Mouse (Mus musculus): Measurements from ENCODE around the gene Rnf150. TPM values are rescaled to one million over a fixed set of nuclear protein-coding genes. Genes with fewer than 3 reads are reported as not detected.
"Not testable (repeated sequence)": the region's sequence is repeated elsewhere in the genome, so short reads cannot be mapped to it uniquely, and the experiment has no call there.

Gene Rnf150
- polyA plus RNA-seq, 1 experiment from 2014 or later = 2.4 TPM

DNA sequence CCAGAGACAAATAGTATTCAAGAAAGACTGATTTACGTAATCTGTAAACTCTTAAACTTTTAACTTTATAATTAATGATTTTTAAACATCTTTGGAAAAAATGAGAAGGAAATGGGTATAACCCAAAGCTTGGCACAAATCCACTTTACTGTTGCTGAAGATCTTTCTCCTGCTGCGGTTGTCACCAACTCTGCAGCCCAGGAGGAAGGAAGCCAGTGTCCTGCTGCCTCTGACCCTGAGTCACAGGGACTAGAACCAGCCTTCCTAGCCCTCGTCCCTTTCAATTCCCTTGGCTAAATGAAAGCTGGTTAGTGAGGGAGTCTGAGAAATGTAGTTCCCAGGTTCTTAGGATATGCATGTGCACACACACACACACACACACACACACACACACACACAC lies 203.7 kb downstream of the Rnf150 start:
- Histone ChIP-seq H3K36me3 (ENCODE audit: control insufficient read depth, insufficient read depth, low read length) (no peaks in the 10 kb centered on the region), H3K4me2 (ENCODE audit: low read length) (no peak overlapping the region), H3K27me3 (ENCODE audit: control insufficient read depth, insufficient read depth, low read length) (no peaks in the 10 kb centered on the region), H3K4me1 (ENCODE audit: control insufficient read depth, insufficient read depth, low read length) (no peaks in the 10 kb centered on the region), H3K27ac (replicated peaks; ENCODE audit: low read depth, low read length) (no peak overlapping the region), H3K9ac (replicated peaks; ENCODE audit: low read length) (no peak overlapping the region), H3K4me3 (replicated peaks; ENCODE audit: low read depth, low read length) (no peak overlapping the region), H3K9me3 (ENCODE audit: control insufficient read depth, low read length) (no peaks in the 10 kb centered on the region)
- ATAC-seq (ENCODE audit: low FRiP score, low TSS enrichment) = no peak
- 85% methylated on average over 3 of the region's 3 CpGs for WGBS
- no peak for DNase-seq

- H3K27ac ChIP-seq (replicated peaks; ENCODE audit: low read depth, low read length) = no peak overlapping the region
- no peaks in the 10 kb centered on the region for H3K27me3 ChIP-seq (ENCODE audit: control insufficient read depth, insufficient read depth, low read length)
- H3K4me2 ChIP-seq (ENCODE audit: low read length) = no peak overlapping the region
- H3K9ac ChIP-seq (replicated peaks; ENCODE audit: low read length) = no peak overlapping the region
- no peak for ATAC-seq (ENCODE audit: low FRiP score, low TSS enrichment)
- no peak overlapping the region for H3K4me3 ChIP-seq (replicated peaks; ENCODE audit: low read depth, low read length)
- 73% methylated on average over 7 of the region's 7 CpGs for WGBS
- no peaks in the 10 kb centered on the region for H3K9me3 ChIP-seq (ENCODE audit: control insufficient read depth, low read length)
- DNase-seq = no peak
- no peaks in the 10 kb centered on the region for H3K36me3 ChIP-seq (ENCODE audit: control insufficient read depth, insufficient read depth, low read length)
- H3K4me1 ChIP-seq (ENCODE audit: control insufficient read depth, insufficient read depth, low read length) = no peaks in the 10 kb centered on the region
These were observed 204.8 kb downstream of the Rnf150 start for GRCm38 (mm10) chr8:83067906-83068305.

- Histone ChIP-seq H3K4me2 (ENCODE audit: low read length) (no peak overlapping the region), H3K27me3 (ENCODE audit: control insufficient read depth, insufficient read depth, low read length) (no peaks in the 10 kb centered on the region), H3K36me3 (ENCODE audit: control insufficient read depth, insufficient read depth, low read length) (no peaks in the 10 kb centered on the region), H3K4me3 (replicated peaks; ENCODE audit: low read depth, low read length) (no peak overlapping the region), H3K27ac (replicated peaks; ENCODE audit: low read depth, low read length) (no peak overlapping the region), H3K9ac (replicated peaks; ENCODE audit: low read length) (no peak overlapping the region), H3K9me3 (ENCODE audit: control insufficient read depth, low read length) (no peaks in the 10 kb centered on the region; the same call in 1 of the 2 replicates), H3K4me1 (ENCODE audit: control insufficient read depth, insufficient read depth, low read length) (no peaks in the 10 kb centered on the region)
- DNase-seq (no peak), ATAC-seq (ENCODE audit: low FRiP score, low TSS enrichment) (no peak)
- WGBS = 87% methylated on average over 3 of the region's 3 CpGs
These were observed 211.1 kb downstream of the Rnf150 start for GRCm38 (mm10) chr8:83074248-83074647.

DNA sequence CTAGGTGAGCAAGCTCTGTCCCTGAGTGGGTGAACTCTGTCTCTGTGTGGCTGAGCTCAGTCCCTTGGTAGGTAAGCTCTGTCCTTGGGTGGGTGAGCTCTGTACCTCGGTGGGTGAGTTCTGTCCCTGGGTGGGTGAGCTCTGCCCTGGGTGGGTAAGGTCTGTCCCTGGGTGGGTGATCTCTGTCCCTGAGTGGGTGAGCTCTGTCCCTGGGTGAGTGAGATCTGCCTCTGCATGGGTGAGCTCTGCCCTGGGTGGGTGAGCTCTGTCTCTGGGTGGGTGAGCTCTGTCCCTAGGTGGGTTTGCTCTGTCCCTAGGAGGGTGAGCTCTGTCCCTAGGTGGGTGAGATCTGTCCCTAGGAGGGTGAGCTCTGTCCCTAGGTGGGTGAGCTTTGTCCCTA lies 213.5 kb downstream of the Rnf150 start:
- Histone ChIP-seq H3K27ac (replicated peaks; ENCODE audit: low read depth, low read length) (no peak overlapping the region), H3K9me3 (ENCODE audit: control insufficient read depth, low read length) (no peaks in the 10 kb centered on the region; the same call in 1 of the 2 replicates), H3K4me2 (ENCODE audit: low read length) (no peak overlapping the region), H3K36me3 (ENCODE audit: control insufficient read depth, insufficient read depth, low read length) (no peaks in the 10 kb centered on the region), H3K4me1 (ENCODE audit: control insufficient read depth, insufficient read depth, low read length) (no peaks in the 10 kb centered on the region), H3K27me3 (ENCODE audit: control insufficient read depth, insufficient read depth, low read length) (no peaks in the 10 kb centered on the region), H3K4me3 (replicated peaks; ENCODE audit: low read depth, low read length) (no peak overlapping the region), H3K9ac (replicated peaks; ENCODE audit: low read length) (no peak overlapping the region)
- DNase-seq (no peak), ATAC-seq (ENCODE audit: low FRiP score, low TSS enrichment) (no peak)
- WGBS = 92% methylated on average over 1 of the region's 1 CpGs

DNA sequence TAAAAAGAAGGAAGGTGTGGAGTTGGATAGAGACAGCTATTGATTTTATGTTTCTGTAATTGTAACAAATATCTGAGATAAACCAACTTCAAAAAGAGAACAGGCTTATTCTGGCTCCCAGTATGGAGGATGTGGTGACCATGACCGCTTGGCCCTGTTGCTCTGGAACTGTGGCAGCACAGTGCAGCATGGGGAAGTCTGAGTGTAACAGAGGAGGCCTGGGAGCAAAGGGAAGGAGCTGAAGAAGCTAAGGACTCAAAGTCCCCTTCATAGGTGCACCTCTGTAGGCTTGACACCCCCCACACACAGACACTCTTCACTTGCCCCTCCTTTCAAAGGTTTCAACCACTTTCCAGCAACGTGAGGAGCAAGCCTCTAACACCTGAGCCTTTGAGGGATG lies 214.2 kb downstream of the Rnf150 start:
- Histone ChIP-seq H3K4me3 (replicated peaks; ENCODE audit: low read depth, low read length) (no peak overlapping the region), H3K27me3 (ENCODE audit: control insufficient read depth, insufficient read depth, low read length) (no peaks in the 10 kb centered on the region), H3K36me3 (ENCODE audit: control insufficient read depth, insufficient read depth, low read length) (no peaks in the 10 kb centered on the region), H3K4me1 (ENCODE audit: control insufficient read depth, insufficient read depth, low read length) (no peaks in the 10 kb centered on the region), H3K9me3 (ENCODE audit: control insufficient read depth, low read length) (no peaks in the 10 kb centered on the region; the same call in 1 of the 2 replicates), H3K9ac (replicated peaks; ENCODE audit: low read length) (no peak overlapping the region), H3K27ac (replicated peaks; ENCODE audit: low read depth, low read length) (no peak overlapping the region), H3K4me2 (ENCODE audit: low read length) (no peak overlapping the region)
- WGBS = 70% methylated on average over 2 of the region's 2 CpGs
- ATAC-seq (ENCODE audit: low FRiP score, low TSS enrichment) (no peak), DNase-seq (no peak)

GRCm38 (mm10) chr8:83078701-83079533 lies 215.8 kb downstream of the Rnf150 start:
- Histone ChIP-seq H3K4me1 (ENCODE audit: control insufficient read depth, insufficient read depth, low read length) (no peaks in the 10 kb centered on the region), H3K36me3 (ENCODE audit: control insufficient read depth, insufficient read depth, low read length) (no peaks in the 10 kb centered on the region), H3K27ac (replicated peaks; ENCODE audit: low read depth, low read length) (no peak overlapping the region), H3K9me3 (ENCODE audit: control insufficient read depth, low read length) (no peaks in the 10 kb centered on the region; the same call in 1 of the 2 replicates), H3K4me2 (ENCODE audit: low read length) (no peak overlapping the region), H3K9ac (replicated peaks; ENCODE audit: low read length) (no peak overlapping the region), H3K27me3 (ENCODE audit: control insufficient read depth, insufficient read depth, low read length) (no peaks in the 10 kb centered on the region), H3K4me3 (replicated peaks; ENCODE audit: low read depth, low read length) (no peak overlapping the region)
- peak; percentile 34 for DNase-seq
- 82% methylated on average over 12 of the region's 12 CpGs for WGBS
- no peak for ATAC-seq (ENCODE audit: low FRiP score, low TSS enrichment)

GRCm38 (mm10) chr8:83079534-83079844 lies 216.3 kb downstream of the Rnf150 start:
- Histone ChIP-seq H3K27me3 (ENCODE audit: control insufficient read depth, insufficient read depth, low read length) (no peaks in the 10 kb centered on the region), H3K4me3 (replicated peaks; ENCODE audit: low read depth, low read length) (no peak overlapping the region), H3K27ac (replicated peaks; ENCODE audit: low read depth, low read length) (no peak overlapping the region), H3K4me1 (ENCODE audit: control insufficient read depth, insufficient read depth, low read length) (no peaks in the 10 kb centered on the region), H3K9me3 (ENCODE audit: control insufficient read depth, low read length) (no peaks in the 10 kb centered on the region; the same call in 1 of the 2 replicates), H3K9ac (replicated peaks; ENCODE audit: low read length) (no peak overlapping the region), H3K4me2 (ENCODE audit: low read length) (no peak overlapping the region), H3K36me3 (ENCODE audit: control insufficient read depth, insufficient read depth, low read length) (no peaks in the 10 kb centered on the region)
- DNase-seq = no peak
- ATAC-seq (ENCODE audit: low FRiP score, low TSS enrichment) = no peak
- 94% methylated on average over 5 of the region's 5 CpGs for WGBS

GRCm38 (mm10) chr8:83081266-83081665 lies 218.1 kb downstream of the Rnf150 start:
- Histone ChIP-seq H3K27ac (replicated peaks; ENCODE audit: low read depth, low read length) (no peak overlapping the region), H3K4me3 (replicated peaks; ENCODE audit: low read depth, low read length) (no peak overlapping the region), H3K9ac (replicated peaks; ENCODE audit: low read length) (no peak overlapping the region), H3K9me3 (ENCODE audit: control insufficient read depth, low read length) (no peaks in the 10 kb centered on the region), H3K36me3 (ENCODE audit: control insufficient read depth, insufficient read depth, low read length) (no peaks in the 10 kb centered on the region), H3K4me1 (ENCODE audit: control insufficient read depth, insufficient read depth, low read length) (no peaks in the 10 kb centered on the region), H3K4me2 (ENCODE audit: low read length) (no peak overlapping the region), H3K27me3 (ENCODE audit: control insufficient read depth, insufficient read depth, low read length) (no peaks in the 10 kb centered on the region)
- ATAC-seq (ENCODE audit: low FRiP score, low TSS enrichment) (no peak), DNase-seq (no peak)
- WGBS = 72% methylated on average over 4 of the region's 4 CpGs

DNA sequence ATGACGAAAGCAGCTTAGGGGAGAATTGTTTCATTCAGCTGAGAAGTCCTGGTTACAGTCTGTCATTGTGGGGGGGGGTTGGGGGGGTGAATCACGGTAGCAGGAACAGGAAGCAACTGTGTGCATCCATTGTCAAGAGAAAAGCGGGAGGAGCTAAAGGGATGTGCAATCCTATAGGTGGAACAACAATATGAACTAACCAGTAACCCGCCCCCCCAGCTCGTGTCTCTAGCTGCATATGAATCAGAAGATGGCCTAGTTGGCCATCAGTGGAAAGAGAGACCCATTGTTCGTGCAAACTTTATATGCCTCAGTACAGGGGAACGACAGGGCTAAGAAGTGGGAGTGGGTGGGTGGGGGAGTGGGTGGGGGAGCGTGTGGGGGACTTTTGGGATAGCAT lies 218.7 kb downstream of the Rnf150 start:
- not testable (repeated sequence) for H3K4me2 ChIP-seq (ENCODE audit: low read length); ATAC-seq (ENCODE audit: low FRiP score, low TSS enrichment); H3K4me1 ChIP-seq (ENCODE audit: control insufficient read depth, insufficient read depth, low read length); H3K27ac ChIP-seq (replicated peaks; ENCODE audit: low read depth, low read length); H3K9me3 ChIP-seq (ENCODE audit: control insufficient read depth, low read length); H3K9ac ChIP-seq (replicated peaks; ENCODE audit: low read length); H3K27me3 ChIP-seq (ENCODE audit: control insufficient read depth, insufficient read depth, low read length); H3K36me3 ChIP-seq (ENCODE audit: control insufficient read depth, insufficient read depth, low read length); H3K4me3 ChIP-seq (replicated peaks; ENCODE audit: low read depth, low read length); DNase-seq
- WGBS = 78% methylated on average over 8 of the region's 8 CpGs

All from midbrain, embryonic 14.5 days (tissue).